Mouse (Mus musculus): ENCODE results near the gene Maneal.

DNA sequence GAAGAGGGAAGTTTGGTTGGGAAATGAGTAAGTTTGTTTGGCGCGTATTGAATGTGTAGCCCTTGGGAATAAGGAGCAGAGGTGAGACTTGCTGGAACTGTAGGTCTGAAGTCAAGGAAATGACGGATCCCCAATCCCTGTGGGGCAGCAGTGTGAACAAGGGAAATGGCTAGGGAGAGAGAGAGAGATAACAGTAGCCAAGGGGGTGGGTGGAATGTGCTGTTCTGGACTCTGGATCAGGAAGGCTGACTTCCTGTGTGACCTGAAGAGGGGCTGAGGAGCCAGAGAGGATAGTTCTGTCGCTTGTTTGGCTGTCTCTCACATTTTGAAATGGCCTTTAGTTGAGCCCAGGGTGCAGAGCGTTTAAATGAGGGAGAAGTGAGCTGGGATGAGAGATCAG, 53.5 kb downstream of the Maneal start:
- no peak for TF ChIP-seq CTCF (conservative IDR thresholded peaks at IDR 0.05 in 1 of 2, IDR thresholded peaks at IDR 0.05 in 1 of 2; ENCODE audit: low read depth in 2 of 2, low read length in 2 of 2)
- no peak for TF ChIP-seq POLR2A (IDR thresholded peaks at IDR 0.05; ENCODE audit: low read depth, low read length)
- no peak for TF ChIP-seq ELF1 (IDR thresholded peaks at IDR 0.05; ENCODE audit: low read depth, low read length)
- no peak for TF ChIP-seq MAZ (IDR thresholded peaks at IDR 0.05; ENCODE audit: low read depth, low read length)
- TF ChIP-seq CHD1 (IDR thresholded peaks at IDR 0.05; ENCODE audit: low read depth, low read length), result no peak
- TF ChIP-seq TCF12 (IDR thresholded peaks at IDR 0.05; ENCODE audit: low read depth, low read length), result no peak
- TF ChIP-seq POLR2AphosphoS2 (IDR thresholded peaks at IDR 0.05; ENCODE audit: low read depth, low read length), result no peak
- no peak for TF ChIP-seq BHLHE40 (IDR thresholded peaks at IDR 0.05; ENCODE audit: low read depth, low read length)
- no peak for TF ChIP-seq SIN3A (IDR thresholded peaks at IDR 0.05; ENCODE audit: low read length)
- no peak for TF ChIP-seq E2F4 (IDR thresholded peaks at IDR 0.05; ENCODE audit: insufficient replicate concordance, low read depth, low read length)
- TF ChIP-seq KAT2A (IDR thresholded peaks at IDR 0.05; ENCODE audit: insufficient replicate concordance, low read length), result no peak
- no peak for TF ChIP-seq RAD21 (IDR thresholded peaks at IDR 0.05; ENCODE audit: low read depth, low read length)

Data from CH12.LX (cell line).